Mouse (Mus musculus): ENCODE data around the gene Krt16. TPM values are rescaled to one million over a fixed set of nuclear protein-coding genes. Genes with fewer than 3 reads are reported as not detected.
"Not testable (repeated sequence)": the region's sequence is repeated elsewhere in the genome, so short reads cannot be mapped to it uniquely, and the experiment has no call there.

Gene Krt16
- polyA plus RNA-seq, 1 experiment = 0.58 TPM

DNA sequence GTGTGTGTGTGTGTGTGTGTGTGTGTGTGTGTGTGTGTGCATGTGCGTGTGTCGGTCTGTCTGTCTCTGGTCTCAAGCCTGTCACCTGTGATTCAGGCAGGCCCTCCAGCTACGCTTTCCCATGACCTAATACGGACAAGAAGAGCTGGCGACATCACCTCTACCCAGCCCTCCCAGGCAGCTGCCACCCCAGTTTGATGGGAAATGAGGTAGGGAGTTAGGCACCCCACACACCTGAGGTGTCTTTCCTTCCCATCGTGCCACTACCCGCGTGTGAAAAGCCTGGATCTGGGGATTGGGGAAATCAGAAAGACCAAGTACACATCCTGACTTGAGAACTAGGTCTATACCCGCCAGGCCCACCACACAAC, 12.5 kb upstream of the Krt16 start:
- no peak for DNase-seq
- 80% methylated on average over 9 of the region's 9 CpGs for WGBS
- Histone ChIP-seq H3K4me1 (ENCODE audit: control insufficient read depth, insufficient read depth, low read length) (no peaks in the 10 kb centered on the region), H3K4me3 (replicated peaks; ENCODE audit: extremely low read depth, low read depth, low read length) (no peak overlapping the region)
- TF ChIP-seq POLR2A (IDR thresholded peaks at IDR 0.05; ENCODE audit: borderline replicate concordance, extremely low read depth, low read depth, low read length) = no peak
- no peak for TF ChIP-seq CTCF (IDR thresholded peaks at IDR 0.05; ENCODE audit: insufficient read depth, low read length)

DNA sequence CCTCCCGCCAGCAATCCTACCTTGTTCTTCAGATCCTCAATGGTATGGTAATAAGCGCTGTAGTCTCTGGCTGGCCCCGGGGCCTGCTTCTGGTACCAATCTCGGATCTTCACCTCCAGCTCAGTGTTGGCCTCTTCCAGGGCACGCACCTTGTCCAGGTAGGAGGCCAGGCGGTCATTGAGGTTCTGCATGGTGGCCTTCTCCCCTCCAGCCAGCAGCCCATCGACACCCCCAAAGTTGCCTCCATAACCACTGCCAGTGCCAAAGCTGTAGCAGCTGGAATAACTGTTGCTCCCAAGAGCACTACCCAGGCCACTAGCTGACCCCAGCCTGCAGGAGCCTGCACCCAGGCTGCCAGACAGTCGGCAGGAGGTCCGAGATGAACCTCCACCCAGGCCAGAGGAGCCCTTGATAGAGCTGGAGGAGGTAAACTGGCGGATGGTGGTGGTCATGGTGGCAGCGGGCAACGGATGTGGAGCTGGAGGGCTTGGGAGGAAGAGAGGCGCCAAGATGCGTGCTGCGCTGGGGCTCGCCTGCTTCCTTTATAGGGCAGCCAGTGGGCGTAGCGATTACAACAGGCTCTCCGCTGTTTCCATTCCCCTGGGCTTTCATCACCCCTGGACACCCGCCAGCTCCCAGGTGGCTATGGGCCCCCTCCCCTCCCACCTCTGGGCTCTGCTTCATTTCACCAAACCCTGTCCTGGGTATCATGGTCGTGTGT, 12.0 kb upstream of the Krt16 start, which contains the start of gene Krt17:
TSS of gene Krt17 (minus strand) at position 516 of the 721 bp plus-strand sequence.
- TF ChIP-seq CTCF (IDR thresholded peaks at IDR 0.05; ENCODE audit: insufficient read depth, low read length) (no peak), POLR2A (IDR thresholded peaks at IDR 0.05; ENCODE audit: borderline replicate concordance, extremely low read depth, low read depth, low read length) (no peak)
- 70% methylated on average over 21 of the region's 21 CpGs for WGBS
- Histone ChIP-seq H3K4me3 (replicated peaks; ENCODE audit: extremely low read depth, low read depth, low read length) (no peak within 1 kb of the TSS), H3K4me1 (ENCODE audit: control insufficient read depth, insufficient read depth, low read length) (no peaks in the 10 kb centered on the region)
- DNase-seq = no peak

DNA sequence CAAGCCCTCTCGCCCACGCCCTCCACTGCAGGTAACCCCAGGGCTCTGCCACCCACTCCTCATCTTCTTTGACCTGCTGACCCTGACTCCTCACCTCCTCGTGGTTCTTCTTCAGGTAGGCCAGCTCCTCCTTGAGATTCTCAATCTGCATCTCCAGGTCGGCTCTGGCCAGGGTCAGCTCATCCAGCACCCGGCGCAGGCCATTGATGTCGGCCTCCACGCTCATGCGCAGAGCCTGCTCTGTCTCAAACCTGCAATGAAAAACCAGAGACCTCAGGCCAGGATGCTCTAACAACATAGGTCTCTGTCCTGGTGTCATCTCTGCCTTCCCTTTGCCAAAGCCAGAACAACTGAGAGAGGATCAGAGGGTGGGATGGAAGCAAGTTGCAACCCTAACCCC, 10.4 kb upstream of the Krt16 start:
- Histone ChIP-seq H3K4me3 (replicated peaks; ENCODE audit: extremely low read depth, low read depth, low read length) (no peak overlapping the region), H3K4me1 (ENCODE audit: control insufficient read depth, insufficient read depth, low read length) (no peaks in the 10 kb centered on the region)
- DNase-seq = no peak
- 91% methylated on average over 9 of the region's 9 CpGs for WGBS
- TF ChIP-seq CTCF (IDR thresholded peaks at IDR 0.05; ENCODE audit: insufficient read depth, low read length) (no peak), POLR2A (IDR thresholded peaks at IDR 0.05; ENCODE audit: borderline replicate concordance, extremely low read depth, low read depth, low read length) (no peak)

DNA sequence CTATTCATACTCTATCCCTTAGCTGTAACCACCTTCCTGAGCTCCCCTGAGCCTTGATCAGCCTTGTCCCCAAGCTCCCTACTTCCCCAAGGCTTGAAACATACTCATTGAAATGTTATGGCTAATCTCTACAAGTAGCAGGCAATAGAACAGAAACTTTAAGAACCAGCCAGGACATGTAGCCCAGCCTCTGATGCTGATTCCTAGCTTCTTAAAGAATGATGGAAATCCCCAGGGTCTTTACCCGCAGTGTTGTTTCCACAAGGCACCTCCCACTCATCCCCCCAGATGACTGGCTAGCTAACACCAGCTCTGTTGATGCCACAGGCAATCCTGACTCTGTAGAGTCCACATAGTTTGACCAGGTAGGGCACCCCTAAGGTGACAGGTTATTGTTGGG, 9.3 kb upstream of the Krt16 start:
- Histone ChIP-seq H3K4me3 (replicated peaks; ENCODE audit: extremely low read depth, low read depth, low read length) (no peak overlapping the region), H3K4me1 (ENCODE audit: control insufficient read depth, insufficient read depth, low read length) (no peaks in the 10 kb centered on the region)
- 91% methylated on average over 1 of the region's 1 CpGs for WGBS
- DNase-seq = no peak
- TF ChIP-seq POLR2A (IDR thresholded peaks at IDR 0.05; ENCODE audit: borderline replicate concordance, extremely low read depth, low read depth, low read length) (no peak), CTCF (IDR thresholded peaks at IDR 0.05; ENCODE audit: insufficient read depth, low read length) (no peak)

DNA sequence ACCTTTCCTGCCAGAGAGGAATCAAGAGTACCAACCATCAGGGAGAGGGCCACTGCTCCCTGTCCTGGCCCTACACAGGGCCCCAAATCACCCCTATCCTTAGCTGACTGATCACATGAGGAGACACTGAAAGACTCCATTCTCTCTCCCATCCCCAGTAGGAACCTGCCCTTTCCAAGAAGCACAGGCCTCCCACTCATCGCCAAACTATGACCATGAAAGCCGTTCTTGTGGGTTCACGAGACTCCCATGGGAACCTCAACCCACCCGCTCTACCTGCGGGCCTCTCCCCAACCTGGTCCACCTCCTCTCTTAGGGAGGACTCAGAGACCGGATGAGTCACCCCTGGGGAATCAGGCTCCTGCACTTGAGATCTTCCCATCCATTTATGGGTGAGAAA, 6.8 kb upstream of the Krt16 start:
- no peak for DNase-seq
- Histone ChIP-seq H3K4me1 (ENCODE audit: control insufficient read depth, insufficient read depth, low read length) (no peaks in the 10 kb centered on the region), H3K4me3 (replicated peaks; ENCODE audit: extremely low read depth, low read depth, low read length) (no peak overlapping the region)
- 87% methylated on average over 6 of the region's 6 CpGs for WGBS
- TF ChIP-seq CTCF (IDR thresholded peaks at IDR 0.05; ENCODE audit: insufficient read depth, low read length) (no peak), POLR2A (IDR thresholded peaks at IDR 0.05; ENCODE audit: borderline replicate concordance, extremely low read depth, low read depth, low read length) (no peak)

DNA sequence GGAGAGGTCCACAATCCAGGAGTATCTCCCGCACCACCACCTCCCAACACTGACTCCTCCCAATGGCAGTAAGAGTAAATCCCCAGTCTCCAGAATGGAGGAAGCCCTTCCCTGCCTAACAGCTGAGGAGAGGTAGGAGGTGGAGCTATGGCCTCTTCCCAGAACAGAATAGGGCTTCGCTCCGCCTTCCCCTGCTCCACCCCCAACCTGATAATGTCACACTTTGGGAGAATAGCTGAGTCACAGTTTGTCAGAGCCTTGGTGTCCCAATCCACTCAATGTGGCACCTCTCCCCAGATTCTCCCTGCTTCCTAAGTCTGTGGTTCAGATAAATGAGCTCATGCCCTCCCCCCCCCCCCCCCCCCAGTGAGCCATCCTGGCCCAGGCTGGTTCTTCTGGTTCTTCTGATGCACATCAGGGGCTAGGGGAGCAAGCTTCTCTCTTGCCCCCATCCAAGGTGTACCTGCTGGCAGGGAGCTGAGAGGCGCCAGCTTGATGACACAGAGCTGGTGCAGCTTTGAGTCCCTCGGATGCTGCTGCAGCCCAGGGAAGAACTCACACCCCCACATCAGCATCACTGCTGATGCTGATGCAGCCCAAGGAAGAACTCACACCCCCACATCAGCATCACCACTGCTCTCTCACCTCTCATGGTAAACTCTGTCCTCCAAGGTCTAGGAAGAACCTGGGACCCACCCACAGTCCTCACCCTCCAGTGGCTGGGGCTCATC, 5.8 kb upstream of the Krt16 start:
- no peak for DNase-seq
- H3K4me1 ChIP-seq (ENCODE audit: control insufficient read depth, insufficient read depth, low read length) = no peaks in the 10 kb centered on the region
- TF ChIP-seq POLR2A (IDR thresholded peaks at IDR 0.05; ENCODE audit: borderline replicate concordance, extremely low read depth, low read depth, low read length) (no peak), CTCF (IDR thresholded peaks at IDR 0.05; ENCODE audit: insufficient read depth, low read length) (no peak)
- WGBS = 55% methylated on average over 5 of the region's 5 CpGs
- H3K4me3 ChIP-seq (replicated peaks; ENCODE audit: extremely low read depth, low read depth, low read length) = no peak overlapping the region

DNA sequence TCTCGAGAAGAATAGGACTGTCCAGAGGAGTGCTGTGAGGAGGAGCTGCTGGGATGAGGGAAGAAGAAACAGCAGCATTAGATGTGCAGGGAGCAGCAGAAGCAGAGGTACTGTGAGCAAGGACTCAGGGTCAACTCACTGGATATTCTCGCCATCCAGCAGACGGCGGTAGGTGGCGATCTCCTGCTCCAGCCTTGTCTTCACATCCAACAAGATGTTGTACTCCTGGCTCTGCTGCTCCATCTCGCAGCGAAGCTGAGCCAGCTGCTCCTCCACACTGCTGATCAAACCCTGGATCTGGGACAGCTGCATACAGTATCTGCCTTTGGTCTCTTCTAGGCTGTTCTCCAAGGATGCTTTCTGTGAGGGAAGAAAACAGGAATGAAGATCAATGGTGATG, 2.2 kb downstream of the Krt16 start:
- not testable (repeated sequence) for H3K4me1 ChIP-seq (ENCODE audit: control insufficient read depth, insufficient read depth, low read length); H3K4me3 ChIP-seq (replicated peaks; ENCODE audit: extremely low read depth, low read depth, low read length); DNase-seq
- WGBS = 58% methylated on average over 7 of the region's 7 CpGs

DNA sequence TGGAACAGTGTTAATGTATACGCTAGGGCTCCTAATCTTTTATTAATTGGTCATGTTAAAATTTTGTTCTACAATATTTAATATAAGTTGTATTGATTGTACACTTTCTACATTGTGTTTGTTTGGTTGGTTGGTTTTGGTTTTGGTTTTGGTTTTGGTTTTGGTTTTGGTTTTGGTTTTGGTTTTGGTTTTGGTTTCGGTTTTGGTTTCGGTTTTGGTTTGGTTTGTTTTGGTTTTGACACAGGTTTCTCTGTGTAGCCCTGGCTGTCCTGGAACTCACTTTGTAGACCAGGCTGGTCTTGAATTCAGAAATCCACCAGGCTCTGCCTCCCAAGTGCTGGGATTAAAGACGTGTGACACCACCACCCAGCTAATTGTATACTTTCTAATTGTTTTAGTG, 8.4 kb downstream of the Krt16 start:
- DNase-seq; H3K4me1 ChIP-seq (ENCODE audit: control insufficient read depth, insufficient read depth, low read length); H3K4me3 ChIP-seq (replicated peaks; ENCODE audit: extremely low read depth, low read depth, low read length): not testable (repeated sequence)
- 90% methylated on average over 4 of the region's 4 CpGs for WGBS

DNA sequence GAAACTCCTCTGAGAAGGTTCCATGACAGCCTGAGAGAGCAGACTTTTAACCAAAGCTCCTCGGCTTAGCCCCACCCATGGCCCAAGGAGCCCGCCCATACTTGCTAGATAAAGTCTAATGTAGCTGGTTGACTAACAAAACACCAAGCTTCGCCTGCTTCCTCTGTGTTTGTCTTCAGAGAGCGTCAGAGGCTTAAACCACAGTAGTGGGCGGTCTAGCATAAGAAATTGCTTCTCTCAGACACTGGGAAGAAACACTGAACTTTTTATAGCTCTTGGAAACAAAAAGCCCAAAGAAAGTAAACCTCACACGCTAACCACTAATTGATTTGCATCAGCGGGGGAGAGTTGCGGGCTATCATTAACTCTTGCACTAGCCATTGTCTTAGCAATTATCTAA, 27.0 kb downstream of the Krt16 start:
- WGBS = 65% methylated on average over 8 of the region's 8 CpGs

DNA sequence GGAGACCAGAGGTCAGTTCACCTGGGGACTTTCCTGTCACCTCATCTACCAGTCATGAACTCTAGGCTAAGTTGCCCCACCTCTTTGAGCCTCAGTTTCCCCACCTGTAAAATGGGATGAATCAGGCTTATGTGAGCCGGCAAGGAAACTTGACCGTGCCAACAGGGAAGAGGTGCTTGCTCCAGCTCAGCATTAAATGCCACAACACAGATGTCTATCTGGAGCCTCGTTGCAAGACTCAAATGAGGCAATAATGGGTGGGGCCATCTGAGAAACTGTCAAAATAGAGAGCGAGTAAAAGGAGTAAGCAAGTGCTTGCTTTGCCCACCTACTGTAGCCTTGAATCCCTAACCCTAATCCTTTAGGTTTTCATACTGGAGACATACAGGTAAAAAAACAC, 29.4 kb downstream of the Krt16 start:
- Histone ChIP-seq H3K4me1 (ENCODE audit: control insufficient read depth, insufficient read depth, low read length) (no peaks in the 10 kb centered on the region), H3K4me3 (replicated peaks; ENCODE audit: extremely low read depth, low read depth, low read length) (no peak overlapping the region)
- TF ChIP-seq CTCF (IDR thresholded peaks at IDR 0.05; ENCODE audit: insufficient read depth, low read length) = no peak
- TF ChIP-seq POLR2A (IDR thresholded peaks at IDR 0.05; ENCODE audit: borderline replicate concordance, extremely low read depth, low read depth, low read length) = no peak
- DNase-seq = no peak
- WGBS = 83% methylated on average over 4 of the region's 4 CpGs

More for the DNA sequence above, 27.0 kb downstream of the Krt16 start:
- no peaks in the 10 kb centered on the region for H3K4me1 ChIP-seq (ENCODE audit: control insufficient read depth, insufficient read depth, low read length)
- DNase-seq = no peak
- TF ChIP-seq POLR2A (IDR thresholded peaks at IDR 0.05; ENCODE audit: borderline replicate concordance, extremely low read depth, low read depth, low read length) = no peak
- TF ChIP-seq CTCF (IDR thresholded peaks at IDR 0.05; ENCODE audit: insufficient read depth, low read length) = no peak
- no peak overlapping the region for H3K4me3 ChIP-seq (replicated peaks; ENCODE audit: extremely low read depth, low read depth, low read length)

Data from lung, adult 2 months (tissue).